Mouse (Mus musculus): Measurements from ENCODE around the gene Flot1.
A peak's percentile ranks its signal among the peaks of the same experiment; 100 is the strongest.

Gene Flot1

DNA sequence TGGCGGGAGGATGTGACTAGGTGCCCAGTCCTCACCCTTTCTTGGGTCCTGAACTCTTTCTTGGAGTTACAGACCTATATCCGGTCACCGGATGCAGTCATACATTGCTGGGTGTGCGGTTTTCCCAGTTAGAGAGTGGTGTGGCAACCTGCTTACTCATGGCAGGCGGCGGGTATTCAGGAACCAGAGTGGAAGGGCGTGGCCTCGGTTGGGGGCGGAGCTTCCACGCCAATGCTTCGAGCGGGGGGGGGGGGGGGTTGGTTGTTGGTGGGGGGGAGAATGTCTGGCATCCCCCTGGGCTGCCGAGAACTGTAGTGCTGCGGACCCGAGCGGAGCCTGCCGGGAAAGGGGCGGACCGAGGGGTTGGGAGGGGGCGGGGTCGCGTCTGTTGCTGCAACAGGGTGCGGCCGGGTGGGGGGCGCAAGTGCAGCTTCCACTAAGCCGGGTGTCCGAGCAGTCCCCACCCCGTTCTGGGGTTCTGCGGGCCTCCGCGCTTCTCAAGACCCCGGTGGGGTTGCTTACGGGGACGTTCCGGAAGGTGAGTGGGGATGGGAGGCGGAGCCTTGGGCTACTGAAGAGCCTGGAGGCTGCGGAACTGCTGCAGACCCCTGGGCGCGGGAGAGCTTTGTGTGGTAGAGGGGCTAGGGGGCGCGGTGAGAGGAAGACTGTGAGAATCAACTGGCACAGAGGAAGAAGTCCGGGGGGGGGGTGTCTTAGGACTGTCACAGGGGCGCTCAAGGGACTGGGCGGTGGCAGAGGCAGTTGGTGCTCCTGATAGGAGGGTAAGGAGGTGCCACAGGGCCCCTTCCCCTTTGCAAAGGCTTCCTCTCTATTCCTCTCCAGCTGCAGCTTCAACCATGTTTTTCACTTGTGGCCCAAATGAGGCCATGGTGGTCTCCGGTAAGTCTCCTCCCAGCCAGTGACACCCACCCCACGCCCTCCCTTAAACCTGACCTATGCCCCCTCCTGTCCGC is at the start of gene Flot1:
Gene Flot1, plus strand, starts transcription at position 267 of the 974 bp plus-strand sequence.
- peak; percentile 89 for DNase-seq

GRCm38 (mm10) chr17:35776811-35777609 is 46.0 kb upstream of the Flot1 start:
- peak; percentile 67 for DNase-seq

DNA sequence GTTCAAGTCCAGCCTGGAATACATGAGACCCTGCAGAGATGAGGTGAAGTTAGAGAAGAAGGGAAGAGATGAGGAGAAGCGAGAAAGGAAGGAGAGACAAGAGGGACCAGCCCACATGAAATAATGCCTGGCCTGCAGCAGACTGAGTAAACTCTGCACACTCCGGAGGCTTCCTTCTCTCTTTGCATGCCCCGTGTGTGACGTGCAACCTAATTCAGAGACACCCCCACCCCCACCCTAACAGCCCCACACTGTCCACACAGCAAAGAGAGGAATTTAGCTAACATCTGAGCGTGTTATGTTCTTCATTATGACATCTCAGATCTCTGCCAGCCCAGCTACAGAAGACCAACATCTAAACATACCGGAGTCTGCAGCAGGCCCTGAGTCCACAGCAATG is 44.1 kb upstream of the Flot1 start:
- no peak for DNase-seq

- no peak for DNase-seq
Observed at GRCm38 (mm10) chr17:35779466-35780205, 43.4 kb upstream of the Flot1 start.

- DNase-seq = no peak
Observed at GRCm38 (mm10) chr17:35780362-35780761, 42.7 kb upstream of the Flot1 start.

GRCm38 (mm10) chr17:35782398-35782797 is 40.6 kb upstream of the Flot1 start:
- DNase-seq = no peak

DNA sequence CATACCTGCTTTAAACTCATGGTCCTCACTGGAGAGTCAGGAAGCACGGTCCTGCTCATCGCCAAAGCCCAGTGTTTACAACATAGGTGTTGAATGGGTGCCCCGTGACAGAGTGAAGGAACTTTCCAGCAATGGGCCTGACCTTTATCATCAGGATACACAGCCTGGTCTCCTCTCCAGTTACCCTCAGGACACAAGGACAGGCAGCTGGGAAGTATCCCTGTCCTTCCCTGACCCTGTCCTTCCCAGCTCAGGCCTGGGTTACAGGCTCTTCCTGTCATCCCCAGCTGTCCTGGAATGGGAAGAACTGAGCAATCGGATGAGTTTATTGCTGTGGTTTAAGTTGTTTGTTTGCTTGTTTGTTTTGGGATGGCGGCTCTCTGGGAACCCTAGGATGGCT is 40.1 kb upstream of the Flot1 start:
- DNase-seq = no peak

GRCm38 (mm10) chr17:35783944-35784343 is 39.1 kb upstream of the Flot1 start:
- DNase-seq = no peak

DNA sequence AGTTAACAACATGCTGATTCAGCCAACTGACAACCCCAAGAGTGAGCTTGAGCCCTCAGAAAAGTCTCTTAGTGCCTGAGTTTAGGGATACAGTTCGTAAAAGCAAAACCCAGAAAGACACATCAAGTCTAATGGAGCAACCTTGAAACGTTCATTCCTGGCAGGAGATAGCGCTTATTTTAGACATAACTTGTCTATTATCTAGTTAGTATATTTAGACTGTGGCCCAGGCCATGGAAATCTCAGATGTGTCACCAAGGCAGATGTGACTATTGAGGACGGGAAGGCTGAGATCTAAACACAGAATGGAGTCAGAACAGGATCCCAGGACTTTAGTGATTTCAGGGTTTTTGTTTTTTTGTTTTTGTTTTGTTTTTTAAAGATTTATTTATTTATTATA is 37.9 kb upstream of the Flot1 start:
- no peak for DNase-seq

GRCm38 (mm10) chr17:35787493-35787892 is 35.5 kb upstream of the Flot1 start:
- no peak for DNase-seq

DNA sequence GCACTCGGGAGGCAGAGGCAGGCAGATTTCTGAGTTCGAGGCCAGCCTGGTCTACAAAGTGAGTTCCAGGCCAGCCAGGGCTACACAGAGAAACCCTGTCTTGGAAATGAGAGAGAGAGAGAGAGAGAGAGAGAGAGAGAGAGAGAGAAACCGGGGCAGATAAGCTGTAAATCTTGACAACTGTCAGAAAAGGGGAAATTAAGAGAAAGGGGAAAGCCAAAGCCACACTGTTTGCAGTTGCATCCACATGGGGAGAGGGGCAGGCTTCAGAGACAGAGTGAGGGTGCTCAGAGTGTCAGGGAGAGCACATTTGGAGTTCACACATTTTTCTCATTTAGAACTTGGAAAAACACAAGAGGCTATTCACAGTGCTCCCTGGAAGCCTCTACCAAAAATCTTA is 35.0 kb upstream of the Flot1 start:
- no peak for DNase-seq

GRCm38 (mm10) chr17:35790933-35791332 is 32.1 kb upstream of the Flot1 start:
- DNase-seq = no peak

DNA sequence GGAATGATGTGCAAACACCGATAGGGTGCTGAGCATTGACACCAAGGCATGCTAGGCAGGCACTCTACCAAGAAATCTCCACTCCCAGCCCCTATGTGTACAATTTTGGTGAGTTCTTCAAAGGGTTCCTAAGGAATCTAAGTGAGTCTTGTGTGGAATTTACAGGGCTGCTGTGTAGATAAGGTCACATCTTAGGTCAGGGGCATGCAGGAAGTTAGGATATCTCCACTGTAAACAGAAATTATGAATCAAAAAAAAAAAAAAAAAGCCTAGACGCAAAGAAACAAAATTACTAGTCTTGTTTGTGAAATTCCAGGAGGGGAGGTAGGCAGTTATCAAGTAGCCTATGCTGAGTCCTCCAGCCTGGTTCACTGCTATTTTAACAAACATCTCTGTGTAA is 30.2 kb upstream of the Flot1 start:
- DNase-seq = no peak

DNA sequence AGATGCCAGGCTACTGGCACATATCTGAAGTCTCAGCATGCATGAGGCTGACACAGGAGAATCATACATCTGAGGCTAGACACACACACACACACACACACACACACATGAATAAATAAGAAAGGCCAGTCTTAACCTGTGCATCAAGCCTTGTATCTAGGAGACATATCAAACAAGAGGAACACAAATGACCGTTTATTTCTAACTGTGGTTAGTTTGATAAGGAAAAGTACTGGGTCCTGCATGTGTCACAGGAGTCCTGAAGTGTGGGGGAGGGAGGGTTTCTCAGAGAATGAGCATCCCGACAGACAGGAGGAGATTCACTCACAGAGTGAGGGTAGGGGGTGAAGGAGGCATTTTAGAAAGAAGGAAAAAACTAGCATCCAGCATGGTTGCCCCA is 27.9 kb upstream of the Flot1 start:
- DNase-seq = no peak

GRCm38 (mm10) chr17:35795656-35796055 is 27.4 kb upstream of the Flot1 start:
- no peak for DNase-seq

DNA sequence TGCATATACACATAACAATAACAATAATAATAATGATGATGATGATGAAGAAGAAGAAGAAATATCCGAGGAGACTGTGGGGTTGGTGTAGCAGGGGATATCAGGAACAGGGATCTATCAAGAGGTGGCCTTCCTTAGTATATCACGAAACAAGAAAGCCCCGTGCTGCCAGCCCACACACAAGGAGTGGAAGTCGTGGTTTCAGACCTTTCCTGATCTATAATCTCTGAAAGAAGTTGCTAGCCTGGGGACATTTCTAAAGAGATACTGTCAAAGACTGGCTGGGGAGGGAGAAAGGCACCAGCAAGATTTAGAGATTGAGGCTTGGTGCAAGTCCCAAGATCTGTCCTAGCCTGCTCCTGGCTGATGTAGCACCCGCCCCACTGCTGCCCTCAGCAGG is 26.2 kb upstream of the Flot1 start:
- DNase-seq = no peak

- no peak for DNase-seq
Observed at GRCm38 (mm10) chr17:35800905-35801304, 22.1 kb upstream of the Flot1 start.

DNA sequence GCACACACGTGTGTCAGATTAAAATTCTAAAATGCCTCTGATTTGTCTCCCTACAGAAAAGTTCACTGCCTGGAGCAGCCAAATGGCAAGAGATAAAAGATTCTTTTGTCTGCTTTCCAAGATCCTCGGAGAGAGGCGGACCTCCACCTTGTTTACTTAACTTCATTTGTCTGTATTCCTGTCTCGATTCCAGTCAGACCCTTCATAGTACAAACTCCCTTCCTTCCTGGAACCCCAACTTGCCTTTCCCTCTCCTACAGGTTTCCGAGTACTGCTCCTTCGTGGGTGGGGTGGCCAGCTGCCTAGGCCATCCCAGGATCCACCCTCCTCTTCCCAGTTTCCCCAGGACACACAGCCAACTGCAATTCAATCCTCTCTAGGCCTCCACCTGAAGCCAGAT is 20.0 kb upstream of the Flot1 start:
- no peak for DNase-seq

DNA sequence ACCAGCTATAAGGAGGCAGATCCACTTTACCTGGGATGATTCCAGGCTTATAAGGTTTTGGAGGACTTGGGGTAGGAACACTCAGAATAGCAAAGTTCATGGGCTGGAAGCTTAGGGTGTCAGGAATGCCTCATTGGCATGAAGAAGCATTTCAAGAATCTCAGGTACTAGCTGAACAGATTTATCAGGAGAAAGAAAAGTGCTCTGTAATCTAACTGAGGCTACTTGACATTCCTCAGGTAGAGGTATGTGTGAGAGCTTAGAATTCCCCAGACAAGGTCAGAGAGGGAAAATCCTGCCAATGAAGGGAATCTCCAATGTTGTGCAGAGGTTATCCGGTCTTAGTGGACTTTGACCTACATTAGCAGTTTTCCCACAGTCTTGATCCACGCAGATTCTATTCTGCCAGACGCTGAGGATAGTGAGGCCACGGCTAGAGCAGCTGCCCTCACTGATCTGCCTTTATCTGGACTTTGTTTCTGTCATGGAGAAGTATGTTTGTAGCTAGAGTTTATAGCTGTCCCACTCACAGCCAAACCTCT is 19.1 kb upstream of the Flot1 start:
- no peak for DNase-seq

DNA sequence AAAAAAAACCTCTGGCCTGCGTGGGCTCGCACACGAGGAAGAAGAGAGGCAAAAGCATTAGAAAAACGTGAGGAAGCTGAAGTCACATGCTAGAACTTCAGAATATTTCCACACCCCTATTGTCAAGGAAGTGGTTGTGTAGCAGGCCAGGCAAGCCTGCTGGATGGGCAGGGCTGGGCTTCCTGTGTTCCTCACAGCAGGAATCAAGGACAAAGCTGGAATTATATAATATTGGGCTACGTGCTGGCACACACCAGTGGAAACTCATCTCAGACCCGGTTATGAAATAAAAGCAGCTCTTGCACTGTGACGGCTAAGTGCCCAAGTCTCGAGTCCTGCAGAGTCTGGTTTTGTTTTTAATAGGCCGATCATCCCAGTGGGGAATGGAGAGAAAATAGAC is 15.0 kb upstream of the Flot1 start:
- DNase-seq = peak; percentile 51

GRCm38 (mm10) chr17:35809395-35809794 is 13.6 kb upstream of the Flot1 start:
- no peak for DNase-seq

- no peak for DNase-seq
Observed at GRCm38 (mm10) chr17:35810900-35811648, 12.0 kb upstream of the Flot1 start.
